Mouse (Mus musculus) heart, embryonic 16.5 days (tissue): ENCODE results near the gene Crocc. TPM values are rescaled to one million over a fixed set of nuclear protein-coding genes. Genes with fewer than 3 reads are reported as not detected.

Experiments
- ATAC-seq: fragments of 200-750 bp; cut with Nextera tagmentation; replicated peaks from 2 replicates; pipeline ENCODE4 v1.8.0; 2017; ENCODE audit warnings: moderate number of reproducible peaks; ENCODE audit not compliant: insufficient read depth, low FRiP score; ENCODE audit errors: extremely low read depth
- H3K27ac ChIP-seq: fragments of 300-500 bp; sonication (generic); 2 replicates; pipeline ENCODE4 v1.5.1; 2014; ENCODE audit warnings: mild to moderate bottlenecking, low read length, control low read depth, moderate library complexity
- H3K27me3 ChIP-seq: fragments of 300-500 bp; sonication (generic); 2 replicates; pipeline ENCODE4 v1.6.1; 2014; ENCODE audit warnings: low read length, mixed read lengths; ENCODE audit not compliant: control insufficient read depth, insufficient read depth
- H3K36me3 ChIP-seq: fragments of 300-500 bp; sonication (generic); 2 replicates; pipeline ENCODE4 v1.6.1; 2014; ENCODE audit not compliant: control insufficient read depth, insufficient read depth
- H3K4me1 ChIP-seq: fragments of 300-500 bp; sonication (generic); 2 replicates; pipeline ENCODE4 v1.6.1; 2014; ENCODE audit warnings: low read length, mixed read lengths; ENCODE audit not compliant: control insufficient read depth, insufficient read depth
- H3K4me2 ChIP-seq: fragments of 300-500 bp; sonication (generic); 2 replicates; pipeline ENCODE4 v1.6.1; 2014; ENCODE audit warnings: low read depth, mild to moderate bottlenecking, control low read depth, low read length
- H3K4me3 ChIP-seq: fragments of 300-500 bp; sonication (generic); 2 replicates; pipeline ENCODE4 v1.5.1; 2014; ENCODE audit warnings: mild to moderate bottlenecking, control low read depth, low read length
- H3K9ac ChIP-seq: fragments of 300-500 bp; sonication (generic); 2 replicates; pipeline ENCODE4 v1.6.1; 2014; ENCODE audit warnings: low read length, control low read depth
- H3K9me3 ChIP-seq: fragments of 300-500 bp; sonication (generic); replicated peaks from 2 replicates; pipeline ENCODE4 v1.6.1; 2016; ENCODE audit warnings: low read length; ENCODE audit not compliant: control insufficient read depth
- WGBS: fragments of 180-500 bp; shearing (Covaris S2); extraction: QIAGEN DNeasy Blood & Tissue Kit; methylation state at CpG from one replicate; pipeline ENCODE4 v1.1.7; 2014; 5-methylcytosine and 5-hydroxymethylcytosine counted together
- polyA plus RNA-seq: library from polyadenylated mRNA; unstranded; fragments of >200 nt; fragmentation: Nextera tagmentation; extraction: Ambion mirVana; gene quantifications from 2 replicates; pipeline ENCODE4 v1.2.1, GENCODE M21; 2015

The Crocc gene
- polyA plus RNA-seq, 1 experiment from 2014 or later = 3.0 TPM

GRCm38 (mm10) chr4:141011556-141012328 is 48.6 kb downstream of the Crocc start:
- peak overlapping the region; percentile 87 for H3K4me2 ChIP-seq
- H3K27ac ChIP-seq = peak overlapping the region; percentile 75
- H3K36me3 ChIP-seq = peaks cover 5% of the 10 kb centered on the region
- ATAC-seq = no peak
- peak overlapping the region; percentile 82 for H3K9ac ChIP-seq
- peaks cover 33% of the 10 kb centered on the region for H3K4me1 ChIP-seq
- H3K4me3 ChIP-seq = peak overlapping the region; percentile 73
- WGBS = 54% methylated on average over 14 of the region's 14 CpGs
- no peaks in the 10 kb centered on the region for H3K9me3 ChIP-seq
- no peaks in the 10 kb centered on the region for H3K27me3 ChIP-seq

DNA sequence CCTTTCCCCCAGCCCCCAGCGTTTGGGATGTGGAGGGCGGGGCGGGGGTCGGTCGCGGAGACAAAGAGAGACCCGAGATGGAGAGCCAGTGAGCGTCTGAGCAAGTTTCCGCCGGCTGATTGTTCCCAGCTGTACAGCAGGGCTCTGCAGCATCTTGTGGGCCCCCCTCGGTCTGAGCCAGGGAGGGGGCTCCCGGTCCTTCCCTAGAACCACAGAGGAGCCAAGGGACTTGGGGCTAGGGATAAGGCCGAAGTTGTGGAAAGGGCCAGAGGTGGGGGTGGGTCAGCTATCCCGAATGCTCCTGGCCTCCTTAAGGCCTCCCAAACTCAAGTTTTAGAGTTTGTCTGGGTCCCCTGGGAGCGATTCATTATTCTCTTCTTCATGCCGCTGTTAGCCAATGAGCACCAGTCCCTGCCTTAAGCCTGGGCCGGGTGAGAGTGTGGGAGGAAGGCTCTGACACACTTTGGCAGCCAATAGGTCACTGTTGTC is 49.4 kb downstream of the Crocc start:
- Histone ChIP-seq H3K36me3 (peaks cover 13% of the 10 kb centered on the region), H3K4me2 (peak overlapping the region; percentile 87), H3K9me3 (no peaks in the 10 kb centered on the region), H3K9ac (peak overlapping the region; percentile 82), H3K4me3 (peak overlapping the region; percentile 73), H3K27me3 (no peaks in the 10 kb centered on the region), H3K4me1 (peaks cover 26% of the 10 kb centered on the region), H3K27ac (peak overlapping the region; percentile 75)
- 3% methylated on average over 17 of the region's 17 CpGs for WGBS
- peak; percentile 14; the same call in 1 of the 2 replicates for ATAC-seq

DNA sequence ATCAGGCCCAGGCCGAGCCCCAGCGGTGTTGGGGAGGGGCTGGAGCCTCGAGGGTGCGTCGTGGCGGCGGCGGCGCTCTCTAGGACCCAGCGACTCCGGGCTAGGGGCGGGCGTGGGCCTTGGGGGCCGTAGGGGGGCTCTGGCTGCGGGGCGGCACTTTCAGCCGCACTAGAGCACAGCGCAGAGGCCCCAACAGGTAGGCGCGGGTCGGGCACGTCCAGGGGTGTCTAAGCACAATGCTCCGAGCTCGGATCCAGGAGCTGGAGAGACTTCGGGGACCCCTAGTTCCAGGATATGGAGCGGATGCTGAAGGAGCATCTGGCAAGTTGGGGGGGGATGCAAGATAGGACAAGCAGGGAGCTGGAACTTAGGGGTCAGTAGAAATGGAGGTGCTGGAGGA is 49.8 kb downstream of the Crocc start:
- peak overlapping the region; percentile 75 for H3K27ac ChIP-seq
- H3K36me3 ChIP-seq = peaks cover 14% of the 10 kb centered on the region
- WGBS = under 1% methylated on average over 26 of the region's 26 CpGs
- H3K4me3 ChIP-seq = peak overlapping the region; percentile 73
- H3K4me2 ChIP-seq = peak overlapping the region; percentile 87
- peak; percentile 68 for ATAC-seq
- peak overlapping the region; percentile 82 for H3K9ac ChIP-seq
- H3K4me1 ChIP-seq = peaks cover 24% of the 10 kb centered on the region
- no peaks in the 10 kb centered on the region for H3K27me3 ChIP-seq
- H3K9me3 ChIP-seq = no peaks in the 10 kb centered on the region

- Histone ChIP-seq H3K4me1 (peaks cover 21% of the 10 kb centered on the region), H3K36me3 (peaks cover 17% of the 10 kb centered on the region), H3K4me2 (peak within 1 kb of the TSS; percentile 87), H3K27me3 (no peaks in the 10 kb centered on the region), H3K9ac (peak within 1 kb of the TSS; percentile 82), H3K27ac (peak within 1 kb of the TSS; percentile 75), H3K9me3 (no peaks in the 10 kb centered on the region), H3K4me3 (peak within 1 kb of the TSS; percentile 73)
- WGBS = 21% methylated on average over 7 of the region's 7 CpGs
- no peak for ATAC-seq
These were observed 50.2 kb downstream of the Crocc start, which contains the start of gene Mfap2 for GRCm38 (mm10) chr4:141010118-141010517. TSS of gene Mfap2 (plus strand) at chr4:141010418.

- no peak; the same call in 1 of the 2 replicates for ATAC-seq
- no peak overlapping the region for H3K9ac ChIP-seq
- H3K27ac ChIP-seq = no peak overlapping the region
- peaks cover 26% of the 10 kb centered on the region for H3K36me3 ChIP-seq
- no peaks in the 10 kb centered on the region for H3K27me3 ChIP-seq
- 61% methylated on average over 8 of the region's 8 CpGs for WGBS
- no peak overlapping the region for H3K4me2 ChIP-seq
- H3K9me3 ChIP-seq = no peaks in the 10 kb centered on the region
- peaks cover 18% of the 10 kb centered on the region for H3K4me1 ChIP-seq
- H3K4me3 ChIP-seq = no peak overlapping the region
These were observed 52.3 kb downstream of the Crocc start for GRCm38 (mm10) chr4:141008028-141008427.

DNA sequence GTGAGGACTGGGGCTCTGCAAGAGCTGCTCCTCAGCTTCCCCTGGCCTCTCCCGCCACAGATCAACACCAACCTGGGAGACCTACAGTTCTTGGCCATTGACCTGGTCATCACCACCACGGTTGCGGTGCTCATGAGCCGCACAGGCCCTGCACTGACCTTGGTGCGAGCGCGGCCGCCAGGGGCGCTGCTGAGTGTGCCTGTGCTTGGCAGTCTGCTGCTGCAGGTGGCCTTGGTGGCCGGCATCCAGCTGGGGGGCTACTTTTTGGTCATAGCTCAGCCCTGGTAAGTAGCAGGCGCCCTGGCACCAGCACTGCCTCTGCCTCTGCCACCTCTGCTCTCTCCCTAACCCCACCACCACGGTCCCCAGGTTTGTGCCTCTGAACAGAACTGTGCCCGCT is 54.4 kb downstream of the Crocc start:
- no peak overlapping the region for H3K9ac ChIP-seq
- 79% methylated on average over 13 of the region's 13 CpGs for WGBS
- no peak overlapping the region for H3K4me2 ChIP-seq
- H3K9me3 ChIP-seq = no peaks in the 10 kb centered on the region
- no peak overlapping the region for H3K27ac ChIP-seq
- ATAC-seq = no peak
- H3K27me3 ChIP-seq = no peaks in the 10 kb centered on the region
- H3K36me3 ChIP-seq = peaks cover 28% of the 10 kb centered on the region
- peaks cover 9% of the 10 kb centered on the region for H3K4me1 ChIP-seq
- no peak overlapping the region for H3K4me3 ChIP-seq

GRCm38 (mm10) chr4:140996812-140997211 is 63.5 kb downstream of the Crocc start:
- Histone ChIP-seq H3K36me3 (peaks cover 41% of the 10 kb centered on the region), H3K9me3 (no peaks in the 10 kb centered on the region), H3K4me2 (no peak overlapping the region), H3K4me3 (no peak overlapping the region), H3K27me3 (no peaks in the 10 kb centered on the region), H3K27ac (no peak overlapping the region), H3K4me1 (no peaks in the 10 kb centered on the region), H3K9ac (no peak overlapping the region)
- no peak for ATAC-seq
- 90% methylated on average over 9 of the region's 9 CpGs for WGBS

DNA sequence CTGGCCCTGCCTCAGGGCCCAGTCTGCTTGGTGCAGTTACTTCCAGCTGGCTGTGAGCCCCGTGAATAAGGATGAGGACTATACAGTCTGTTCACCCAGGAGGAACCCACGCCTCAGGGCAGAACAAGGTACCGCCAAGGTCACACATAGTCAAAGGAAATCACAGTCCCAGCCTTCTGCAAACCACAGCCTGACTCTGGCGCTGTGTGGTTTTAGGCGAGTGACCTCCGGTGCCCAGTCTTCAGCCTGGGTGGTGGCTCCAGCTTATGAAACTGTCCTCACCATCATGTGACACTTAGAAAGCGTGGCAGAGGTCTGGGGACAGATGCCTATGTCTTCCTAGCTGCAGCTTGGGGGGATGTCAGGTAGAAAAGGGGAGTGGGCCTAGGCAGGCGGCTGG is 64.5 kb downstream of the Crocc start:
- Histone ChIP-seq H3K27ac (no peak overlapping the region), H3K9ac (no peak overlapping the region), H3K27me3 (no peaks in the 10 kb centered on the region), H3K4me1 (no peaks in the 10 kb centered on the region), H3K9me3 (no peaks in the 10 kb centered on the region), H3K4me3 (no peak overlapping the region), H3K4me2 (no peak overlapping the region), H3K36me3 (peaks cover 41% of the 10 kb centered on the region)
- no peak for ATAC-seq
- WGBS = 87% methylated on average over 8 of the region's 8 CpGs

DNA sequence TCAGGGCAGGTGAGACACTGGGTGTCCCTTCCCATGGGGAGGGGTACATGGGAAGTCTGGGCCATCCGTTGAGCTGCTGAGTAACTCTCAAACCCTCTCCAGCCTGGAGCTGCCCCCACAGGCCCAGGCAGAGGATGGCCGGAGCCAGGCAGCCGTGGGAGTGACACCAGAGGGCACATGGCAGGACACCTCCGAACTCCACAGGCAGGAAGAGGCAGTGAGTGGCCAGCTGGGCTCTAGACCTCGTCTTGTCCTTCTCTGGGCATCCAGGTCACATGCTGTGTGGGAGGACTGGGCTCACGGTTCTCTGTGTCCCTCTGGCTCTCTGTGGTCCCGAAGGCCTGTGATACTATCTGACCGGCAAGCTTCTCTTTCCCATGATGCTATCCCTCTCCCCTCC is 66.5 kb downstream of the Crocc start:
- no peak overlapping the region for H3K9ac ChIP-seq
- no peak for ATAC-seq
- peaks cover 31% of the 10 kb centered on the region for H3K36me3 ChIP-seq
- no peak overlapping the region for H3K4me2 ChIP-seq
- H3K9me3 ChIP-seq = no peaks in the 10 kb centered on the region
- no peak overlapping the region for H3K4me3 ChIP-seq
- 66% methylated on average over 8 of the region's 8 CpGs for WGBS
- no peak overlapping the region for H3K27ac ChIP-seq
- H3K27me3 ChIP-seq = no peaks in the 10 kb centered on the region
- no peaks in the 10 kb centered on the region for H3K4me1 ChIP-seq
